7 mouse cellular contexts compared by ENCODE assay signal in the genomic region with DNA sequence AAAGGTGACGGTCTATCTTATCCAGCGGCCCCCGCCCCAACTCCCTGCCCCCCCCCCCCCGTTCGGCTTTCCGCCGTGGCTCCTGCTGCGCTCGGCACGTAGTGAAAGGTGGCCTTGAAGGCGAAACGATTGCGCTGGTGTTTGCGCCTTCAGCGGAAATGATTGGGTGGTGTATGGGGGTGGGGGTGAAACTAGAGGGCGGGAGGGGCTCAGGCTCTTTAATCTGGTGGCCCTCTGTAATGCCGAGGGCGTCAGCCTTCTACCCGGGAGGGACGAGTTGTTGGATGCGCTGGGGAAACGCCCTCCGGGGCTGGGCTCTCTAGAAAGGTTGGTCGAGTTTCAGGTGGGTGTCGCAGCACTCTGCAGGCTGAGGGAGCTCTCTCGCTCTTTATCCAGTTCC. TPM values are rescaled to one million over a fixed set of nuclear protein-coding genes. Genes with fewer than 3 reads are reported as not detected.
DNase-seq lines count a peak whose midpoint lies in the region; ATAC-seq lines count a peak whose summit lies in the region.

No protein-coding gene starts in this region.

- no peaks in the 10 kb centered on the region for H3K36me3 ChIP-seq in hindbrain, embryonic 14.5 days (replicated peaks; ENCODE audit: control insufficient read depth, insufficient read depth)
- H3K36me3 ChIP-seq in limb, embryonic 11.5 days (ENCODE audit: control insufficient read depth, insufficient read depth, low read length), result no peaks in the 10 kb centered on the region
- H3K36me3 ChIP-seq in midbrain, embryonic 10.5 days, result peaks cover 17% of the 10 kb centered on the region

- peak overlapping the region; percentile 97 for H3K9ac ChIP-seq in hindbrain, embryonic 14.5 days
- peak overlapping the region; percentile 89 for H3K9ac ChIP-seq in limb, embryonic 11.5 days (ENCODE audit: low read length)

- peaks cover 39% of the 10 kb centered on the region for H3K4me1 ChIP-seq in hindbrain, embryonic 14.5 days (replicated peaks; ENCODE audit: control insufficient read depth, insufficient read depth, low read length)
- peaks cover 22% of the 10 kb centered on the region for H3K4me1 ChIP-seq in limb, embryonic 11.5 days (ENCODE audit: control insufficient read depth, insufficient read depth, low read length)
- H3K4me1 ChIP-seq in midbrain, embryonic 10.5 days, result peaks cover 54% of the 10 kb centered on the region

- no peaks in the 10 kb centered on the region for H3K9me3 ChIP-seq in hindbrain, embryonic 14.5 days (ENCODE audit: control insufficient read depth, low read length)
- H3K9me3 ChIP-seq in limb, embryonic 11.5 days (ENCODE audit: control insufficient read depth, low read length), result no peaks in the 10 kb centered on the region
- no peaks in the 10 kb centered on the region for H3K9me3 ChIP-seq in midbrain, embryonic 10.5 days (replicated peaks)

- DNase-seq in NIH3T3 (ENCODE audit: low read depth), result peak; percentile 57
- DNase-seq in cerebellum, adult 9-10 months, result peak; percentile 75
- DNase-seq in gastrocnemius, adult 18-20 months (ENCODE audit: low spot score), result peak; percentile 61
- DNase-seq in hindbrain, embryonic 14.5 days (ENCODE audit: low spot score), result peak; percentile 44
- DNase-seq in limb, embryonic 11.5 days (ENCODE audit: low spot score), result peak; percentile 70
- DNase-seq in midbrain, embryonic 10.5 days (ENCODE audit: low spot score), result peak; percentile 55
- peak; percentile 47 for DNase-seq in spleen, adult 12 weeks (ENCODE audit: low spot score)

- H3K4me3 ChIP-seq in hindbrain, embryonic 14.5 days (replicated peaks; ENCODE audit: low read length), result peak overlapping the region; percentile 81
- H3K4me3 ChIP-seq in limb, embryonic 11.5 days (ENCODE audit: low read depth, low read length), result peak overlapping the region; percentile 92
- H3K4me3 ChIP-seq in midbrain, embryonic 10.5 days, result peak overlapping the region; percentile 94

- no peaks in the 10 kb centered on the region for H3K27me3 ChIP-seq in hindbrain, embryonic 14.5 days (ENCODE audit: control insufficient read depth, insufficient read depth, low read length)
- no peaks in the 10 kb centered on the region for H3K27me3 ChIP-seq in limb, embryonic 11.5 days (ENCODE audit: control insufficient read depth, insufficient read depth, low read length)
- H3K27me3 ChIP-seq in midbrain, embryonic 10.5 days (ENCODE audit: low read depth, poor library complexity, severe bottlenecking), result no peaks in the 10 kb centered on the region

- ATAC-seq in hindbrain, embryonic 14.5 days (ENCODE audit: low FRiP score), result peak; percentile 5; the same call in 1 of the 2 replicates
- no peak for ATAC-seq in limb, embryonic 11.5 days (ENCODE audit: insufficient number of reproducible peaks, low FRiP score, low TSS enrichment, low read depth)

- H3K4me2 ChIP-seq in hindbrain, embryonic 14.5 days (replicated peaks), result peak overlapping the region; percentile 76
- peak overlapping the region; percentile 62 for H3K4me2 ChIP-seq in limb, embryonic 11.5 days (ENCODE audit: low read depth, severe bottlenecking)

- under 1% methylated on average over 26 of the region's 26 CpGs for WGBS in hindbrain, embryonic 14.5 days
- WGBS in limb, embryonic 11.5 days, result 0% methylated on average over 25 of the region's 26 CpGs
- under 1% methylated on average over 26 of the region's 26 CpGs for WGBS in midbrain, embryonic 10.5 days

- H3K27ac ChIP-seq in hindbrain, embryonic 14.5 days, result peak overlapping the region; percentile 99
- H3K27ac ChIP-seq in limb, embryonic 11.5 days (replicated peaks; ENCODE audit: low read depth, low read length), result peak overlapping the region; percentile 99
- H3K27ac ChIP-seq in midbrain, embryonic 10.5 days (replicated peaks), result peak overlapping the region; percentile 100

RNA-seq across cellular contexts. Expression of a gene that starts 3.5 kb away (rescaled TPM):
- total RNA-seq in gastrocnemius, adult 18-20 months (2021), result 10 to 100 TPM; 66.9 to 86.5 TPM
- 73.0 and 85.4 TPM in 2 replicates for polyA plus RNA-seq in hindbrain, embryonic 14.5 days (2014; fragmentation: Nextera tagmentation; extraction: Ambion mirVana)
- polyA plus RNA-seq in limb, embryonic 11.5 days (2014; fragmentation: Nextera tagmentation; extraction: Ambion mirVana), result 209 and 223 TPM in 2 replicates
- 237 and 298 TPM in 2 replicates for polyA plus RNA-seq in midbrain, embryonic 10.5 days (2016; fragmentation: Nextera tagmentation; extraction: Ambion mirVana)
